Comparison of ENCODE assay signal across 17 mouse cellular contexts in the genomic region with DNA sequence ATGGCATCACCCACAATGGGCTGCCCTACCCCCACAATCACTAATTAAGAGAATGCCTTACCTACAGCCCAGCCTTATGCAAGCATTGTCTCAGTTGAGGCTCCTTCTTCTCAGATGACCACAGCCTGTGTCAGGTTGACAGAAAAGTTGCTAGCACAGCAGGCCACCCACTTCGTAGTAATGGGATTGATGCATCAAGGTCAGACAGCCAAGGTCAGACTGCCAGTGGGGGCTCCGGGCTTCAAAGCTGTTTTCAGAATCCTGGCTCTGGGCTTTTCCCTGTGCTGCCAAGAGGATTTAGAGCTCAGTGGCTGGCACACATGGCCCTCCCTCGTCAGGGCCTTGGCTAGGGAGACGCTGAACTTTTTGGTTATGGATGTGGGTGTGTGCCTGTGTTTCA. TPM values are rescaled to one million over a fixed set of nuclear protein-coding genes. Genes with fewer than 3 reads are reported as not detected.
DNase-seq lines count a peak whose midpoint lies in the region; ATAC-seq lines count a peak whose summit lies in the region.
"Had no signal": no experiment of that assay in that cellular context is flagged by ENCODE, and none has a peak within 500 bp of the region (broad histone marks: within the 10 kb centered on the region; RNA-seq: fewer than 3 reads in every experiment).

No protein-coding gene starts in this region.

- DNase-seq in forebrain, embryonic 11.5 days (ENCODE audit: low spot score): no peak
- peak; percentile 36 for DNase-seq in midbrain, embryonic 10.5 days (ENCODE audit: low spot score)
- peak; percentile 55 for DNase-seq in adrenal gland, postnatal 14 days
- DNase-seq in mesoderm, embryonic 11.5 days (ENCODE audit: low read depth, low spot score): peak; percentile 14
- DNase-seq in spleen, adult 18-20 months: no peak
- DNase-seq: cerebellum, adult 11-12 months; gastrocnemius, postnatal 10 days; heart, postnatal 4 days; kidney, postnatal 36 days had no signal

- no peaks in the 10 kb centered on the region for H3K27me3 ChIP-seq in forebrain, embryonic 13.5 days
- no peaks in the 10 kb centered on the region for H3K27me3 ChIP-seq in forebrain, embryonic 11.5 days (ENCODE audit: control insufficient read depth, insufficient read depth, low read length)
- H3K27me3 ChIP-seq in midbrain, embryonic 10.5 days (ENCODE audit: low read depth, poor library complexity, severe bottlenecking): peaks cover 5% of the 10 kb centered on the region; the same call in 1 of the 2 replicates
- 0 out of 2 replicates have a peak, but pooled peaks cover 3% of the 10 kb centered on the region for H3K27me3 ChIP-seq in midbrain, embryonic 13.5 days
- H3K27me3 ChIP-seq: embryonic facial prominence, embryonic 12.5 days; heart, embryonic 12.5 days; intestine, embryonic 15.5 days; liver, embryonic 15.5 days had no signal

- peaks cover 14% of the 10 kb centered on the region; the same call in 1 of the 2 replicates for H3K4me1 ChIP-seq in forebrain, embryonic 13.5 days
- no peaks in the 10 kb centered on the region for H3K4me1 ChIP-seq in forebrain, embryonic 11.5 days (replicated peaks; ENCODE audit: control insufficient read depth, insufficient read depth, low read length)
- peaks cover 19% of the 10 kb centered on the region for H3K4me1 ChIP-seq in midbrain, embryonic 10.5 days
- no peaks in the 10 kb centered on the region; the same call in 1 of the 2 replicates for H3K4me1 ChIP-seq in midbrain, embryonic 13.5 days (replicated peaks)
- H3K4me1 ChIP-seq: intestine, embryonic 15.5 days; liver, embryonic 15.5 days had no signal

- no peak overlapping the region for H3K4me2 ChIP-seq in forebrain, embryonic 13.5 days
- no peak overlapping the region for H3K4me2 ChIP-seq in forebrain, embryonic 11.5 days (ENCODE audit: low read depth, low read length, severe bottlenecking)
- no peak overlapping the region for H3K4me2 ChIP-seq in midbrain, embryonic 13.5 days (replicated peaks)
- H3K4me2 ChIP-seq: embryonic facial prominence, embryonic 12.5 days; heart, embryonic 12.5 days; intestine, embryonic 15.5 days; liver, embryonic 15.5 days had no signal

- no peak overlapping the region for H3K27ac ChIP-seq in forebrain, embryonic 13.5 days
- H3K27ac ChIP-seq in forebrain, embryonic 11.5 days (ENCODE audit: low read depth, low read length): no peak overlapping the region
- no peak overlapping the region for H3K27ac ChIP-seq in midbrain, embryonic 10.5 days (replicated peaks)
- H3K27ac ChIP-seq in midbrain, embryonic 13.5 days: no peak overlapping the region
- H3K27ac ChIP-seq: embryonic facial prominence, embryonic 12.5 days; intestine, embryonic 15.5 days; liver, embryonic 15.5 days had no signal

- H3K36me3 ChIP-seq in forebrain, embryonic 13.5 days (ENCODE audit: poor library complexity, severe bottlenecking): no peaks in the 10 kb centered on the region
- no peaks in the 10 kb centered on the region for H3K36me3 ChIP-seq in forebrain, embryonic 11.5 days (ENCODE audit: control insufficient read depth, insufficient read depth, low read length)
- no peaks in the 10 kb centered on the region for H3K36me3 ChIP-seq in midbrain, embryonic 10.5 days
- no peaks in the 10 kb centered on the region for H3K36me3 ChIP-seq in midbrain, embryonic 13.5 days
- H3K36me3 ChIP-seq: embryonic facial prominence, embryonic 12.5 days; heart, embryonic 12.5 days; intestine, embryonic 15.5 days; liver, embryonic 15.5 days had no signal

- H3K9me3 ChIP-seq in forebrain, embryonic 13.5 days (replicated peaks): no peaks in the 10 kb centered on the region
- H3K9me3 ChIP-seq in forebrain, embryonic 11.5 days (ENCODE audit: control insufficient read depth, low read length): no peaks in the 10 kb centered on the region
- H3K9me3 ChIP-seq in midbrain, embryonic 10.5 days (replicated peaks): no peaks in the 10 kb centered on the region
- H3K9me3 ChIP-seq in midbrain, embryonic 13.5 days: no peaks in the 10 kb centered on the region
- H3K9me3 ChIP-seq: embryonic facial prominence, embryonic 12.5 days; heart, embryonic 12.5 days; intestine, embryonic 15.5 days; liver, embryonic 15.5 days had no signal

- no peak overlapping the region for H3K9ac ChIP-seq in forebrain, embryonic 13.5 days
- no peak overlapping the region for H3K9ac ChIP-seq in forebrain, embryonic 11.5 days (ENCODE audit: low read length)
- no peak overlapping the region for H3K9ac ChIP-seq in midbrain, embryonic 13.5 days (replicated peaks)
- H3K9ac ChIP-seq: embryonic facial prominence, embryonic 12.5 days; heart, embryonic 12.5 days; intestine, embryonic 15.5 days; liver, embryonic 15.5 days had no signal

- no peak overlapping the region for H3K4me3 ChIP-seq in forebrain, embryonic 13.5 days
- no peak overlapping the region for H3K4me3 ChIP-seq in forebrain, embryonic 11.5 days (ENCODE audit: low read depth, low read length)
- H3K4me3 ChIP-seq in midbrain, embryonic 10.5 days: no peak overlapping the region
- H3K4me3 ChIP-seq in midbrain, embryonic 13.5 days (replicated peaks): no peak overlapping the region
- H3K4me3 ChIP-seq: embryonic facial prominence, embryonic 12.5 days; heart, embryonic 12.5 days; intestine, embryonic 15.5 days; liver, embryonic 15.5 days had no signal

- peak; percentile 26; the same call in 1 of the 2 replicates for ATAC-seq in forebrain, embryonic 13.5 days
- ATAC-seq in forebrain, embryonic 11.5 days (replicated peaks; ENCODE audit: low FRiP score): no peak
- no peak for ATAC-seq in midbrain, embryonic 13.5 days
- ATAC-seq in monocyte, adult 5-6 weeks (replicated peaks; ENCODE audit: insufficient number of reproducible peaks, low FRiP score, low TSS enrichment, poor library complexity, severe bottlenecking): no peak
- ATAC-seq: intestine, embryonic 15.5 days had no signal

- 41% methylated on average over 4 of the region's 4 CpGs for WGBS in forebrain, embryonic 13.5 days
- WGBS in forebrain, embryonic 11.5 days: 49% methylated on average over 4 of the region's 4 CpGs
- 41% methylated on average over 4 of the region's 4 CpGs for WGBS in midbrain, embryonic 10.5 days
- WGBS in midbrain, embryonic 13.5 days: 40% methylated on average over 4 of the region's 4 CpGs

RNA-seq across cellular contexts. Expression of gene Ano4, which starts 48.1 kb away (rescaled TPM):
- 2.8 and 3.1 TPM in 2 replicates for polyA plus RNA-seq in forebrain, embryonic 13.5 days (2015; fragmentation: Nextera tagmentation; extraction: Ambion mirVana)
- polyA plus RNA-seq in forebrain, embryonic 11.5 days (2014; fragmentation: Nextera tagmentation; extraction: Ambion mirVana): 0.87 and 1.1 TPM in 2 replicates
- 0.44 and 0.89 TPM in 2 replicates for polyA plus RNA-seq in midbrain, embryonic 10.5 days (2016; fragmentation: Nextera tagmentation; extraction: Ambion mirVana)
- 5.4 and 6.4 TPM in 2 replicates for polyA plus RNA-seq in midbrain, embryonic 13.5 days (2015; fragmentation: Nextera tagmentation; extraction: Ambion mirVana)
- 0.64 and 1.3 TPM in 2 replicates for total RNA-seq in adrenal gland, postnatal 14 days (2021)
- total RNA-seq in monocyte, adult 5-6 weeks (2017): not detected in 3 replicates
- total RNA-seq: neutrophil, adult 5-6 weeks had no signal

RNA-seq across cellular contexts. Expression of gene Gas2l3, which starts 51.1 kb away (rescaled TPM):
- 18.6 and 19.7 TPM in 2 replicates for polyA plus RNA-seq in forebrain, embryonic 13.5 days (2015; fragmentation: Nextera tagmentation; extraction: Ambion mirVana)
- 12.5 and 12.8 TPM in 2 replicates for polyA plus RNA-seq in forebrain, embryonic 11.5 days (2014; fragmentation: Nextera tagmentation; extraction: Ambion mirVana)
- polyA plus RNA-seq in midbrain, embryonic 10.5 days (2016; fragmentation: Nextera tagmentation; extraction: Ambion mirVana): 18.7 and 19.4 TPM in 2 replicates
- 6.8 and 7.3 TPM in 2 replicates for polyA plus RNA-seq in midbrain, embryonic 13.5 days (2015; fragmentation: Nextera tagmentation; extraction: Ambion mirVana)
- total RNA-seq in adrenal gland, postnatal 14 days (2021): 8.5 and 9.2 TPM in 2 replicates
- total RNA-seq in monocyte, adult 5-6 weeks (2017): 1.3 to 6.1 TPM (median 1.7 TPM) in 3 replicates

Comparison
In these comparisons a context has a peak if more than half of its experiments do, and no peak if none do; other contexts are left out.
1. DNase-seq: peak in midbrain, embryonic 10.5 days (single experiment), adrenal gland, postnatal 14 days (single experiment) and mesoderm, embryonic 11.5 days (single experiment); none in forebrain, embryonic 11.5 days (single experiment) and spleen, adult 18-20 months (0 of 2).